Mouse (Mus musculus): ENCODE measurements around the gene Vps16. TPM values are rescaled to one million over a fixed set of nuclear protein-coding genes. Genes with fewer than 3 reads are reported as not detected.

Vps16 gene
- total RNA-seq, 2 experiments from 2014 or later, result 74.6 to 75.8 TPM

GRCm38 (mm10) chr2:130414094-130414856 is 9.9 kb upstream of the Vps16 start:
- no peak for ATAC-seq (replicated peaks; ENCODE audit: low FRiP score, poor library complexity, severe bottlenecking)

GRCm38 (mm10) chr2:130421781-130422620 is 2.1 kb upstream of the Vps16 start:
- no peak for ATAC-seq (replicated peaks; ENCODE audit: low FRiP score, poor library complexity, severe bottlenecking)

GRCm38 (mm10) chr2:130423397-130424125 is 578 bp upstream of the Vps16 start:
- peak; percentile 56 for ATAC-seq (replicated peaks; ENCODE audit: low FRiP score, poor library complexity, severe bottlenecking)

GRCm38 (mm10) chr2:130425112-130425511 is 973 bp downstream of the Vps16 start:
- ATAC-seq (replicated peaks; ENCODE audit: low FRiP score, poor library complexity, severe bottlenecking), result no peak

- no peak for ATAC-seq (replicated peaks; ENCODE audit: low FRiP score, poor library complexity, severe bottlenecking)
Measured at GRCm38 (mm10) chr2:130429851-130430250, 5.7 kb downstream of the Vps16 start.

GRCm38 (mm10) chr2:130430484-130430883 is 6.3 kb downstream of the Vps16 start:
- ATAC-seq (replicated peaks; ENCODE audit: low FRiP score, poor library complexity, severe bottlenecking), result no peak

GRCm38 (mm10) chr2:130432157-130432556 is 8.0 kb downstream of the Vps16 start:
- ATAC-seq (replicated peaks; ENCODE audit: low FRiP score, poor library complexity, severe bottlenecking), result no peak

GRCm38 (mm10) chr2:130433152-130433551 is 9.0 kb downstream of the Vps16 start:
- ATAC-seq (replicated peaks; ENCODE audit: low FRiP score, poor library complexity, severe bottlenecking), result 0 out of 2 replicates have a peak, but pooled peaks have one; percentile 43

GRCm38 (mm10) chr2:130436769-130437168 is 12.6 kb downstream of the Vps16 start:
- ATAC-seq (replicated peaks; ENCODE audit: low FRiP score, poor library complexity, severe bottlenecking), result no peak

GRCm38 (mm10) chr2:130438861-130439260 is 14.7 kb downstream of the Vps16 start:
- no peak for ATAC-seq (replicated peaks; ENCODE audit: low FRiP score, poor library complexity, severe bottlenecking)

- ATAC-seq (replicated peaks; ENCODE audit: low FRiP score, poor library complexity, severe bottlenecking), result no peak
Measured at GRCm38 (mm10) chr2:130439840-130440480, 15.8 kb downstream of the Vps16 start.

GRCm38 (mm10) chr2:130442162-130442561 is 18.0 kb downstream of the Vps16 start:
- peak; percentile 80 for ATAC-seq (replicated peaks; ENCODE audit: low FRiP score, poor library complexity, severe bottlenecking)

GRCm38 (mm10) chr2:130448449-130448848 is 24.3 kb downstream of the Vps16 start:
- no peak for ATAC-seq (replicated peaks; ENCODE audit: low FRiP score, poor library complexity, severe bottlenecking)

GRCm38 (mm10) chr2:130449021-130449793 is 25.1 kb downstream of the Vps16 start:
- ATAC-seq (replicated peaks; ENCODE audit: low FRiP score, poor library complexity, severe bottlenecking), result no peak

- ATAC-seq (replicated peaks; ENCODE audit: low FRiP score, poor library complexity, severe bottlenecking), result peak; percentile 96
Measured at GRCm38 (mm10) chr2:130449794-130450433, 25.8 kb downstream of the Vps16 start, which contains the start of gene Ptpra. Gene Ptpra, plus strand, starts transcription at chr2:130450278.

- peak; percentile 89 for ATAC-seq (replicated peaks; ENCODE audit: low FRiP score, poor library complexity, severe bottlenecking)
Measured at GRCm38 (mm10) chr2:130450434-130450796, 26.3 kb downstream of the Vps16 start.

GRCm38 (mm10) chr2:130451086-130451726 is 27.1 kb downstream of the Vps16 start:
- no peak for ATAC-seq (replicated peaks; ENCODE audit: low FRiP score, poor library complexity, severe bottlenecking)

- ATAC-seq (replicated peaks; ENCODE audit: low FRiP score, poor library complexity, severe bottlenecking), result no peak
Measured at GRCm38 (mm10) chr2:130451727-130452090, 27.6 kb downstream of the Vps16 start.
